Mouse (Mus musculus) brain, adult 2 months (tissue): ENCODE measurements around the gene Henmt1.

ENCODE experiments used
- DNase-seq: peaks from one replicate; pipeline ENCODE4 v3.0.0; 2011; ENCODE audit warnings: low read depth, low spot score

The Henmt1 gene

DNA sequence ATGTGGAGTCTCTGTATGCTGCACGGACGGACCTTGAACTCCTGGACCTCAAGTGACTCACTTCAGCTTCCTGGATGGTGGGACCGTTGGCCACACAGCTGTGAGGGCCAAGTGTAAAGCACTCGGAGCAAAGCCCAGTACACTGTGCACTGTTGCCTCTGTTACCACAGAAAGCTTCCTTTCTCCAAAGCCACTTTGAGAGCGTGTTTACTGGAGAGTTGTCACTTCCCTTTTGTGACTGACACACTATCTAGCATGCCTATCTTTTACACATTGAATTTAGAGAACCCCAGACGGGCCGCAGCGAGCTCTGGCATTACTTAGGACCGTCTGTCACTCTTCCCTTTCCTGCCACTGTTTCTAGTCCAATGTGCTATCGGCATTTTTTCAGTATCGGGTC, 57.6 kb downstream of the Henmt1 start:
- no peak for DNase-seq

DNA sequence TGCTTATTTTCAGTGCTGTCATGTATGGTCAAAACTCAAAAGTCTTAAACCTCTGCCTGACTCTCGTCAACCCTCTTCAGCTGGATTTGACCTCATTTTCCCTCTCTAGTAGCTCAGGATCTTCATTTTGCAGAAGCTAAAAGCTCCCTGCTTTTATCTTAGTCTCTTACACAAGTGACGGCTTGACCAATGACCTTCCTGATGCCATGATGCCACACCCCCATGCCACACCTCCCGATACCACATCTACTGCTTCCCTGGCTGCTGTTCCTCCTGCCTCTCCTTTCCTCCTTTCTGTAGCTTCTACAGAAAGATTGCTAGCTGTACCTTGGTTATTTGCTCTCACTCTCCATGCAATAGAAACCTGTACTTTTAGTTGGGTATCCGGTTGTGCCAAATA, 58.1 kb downstream of the Henmt1 start:
- no peak for DNase-seq

DNA sequence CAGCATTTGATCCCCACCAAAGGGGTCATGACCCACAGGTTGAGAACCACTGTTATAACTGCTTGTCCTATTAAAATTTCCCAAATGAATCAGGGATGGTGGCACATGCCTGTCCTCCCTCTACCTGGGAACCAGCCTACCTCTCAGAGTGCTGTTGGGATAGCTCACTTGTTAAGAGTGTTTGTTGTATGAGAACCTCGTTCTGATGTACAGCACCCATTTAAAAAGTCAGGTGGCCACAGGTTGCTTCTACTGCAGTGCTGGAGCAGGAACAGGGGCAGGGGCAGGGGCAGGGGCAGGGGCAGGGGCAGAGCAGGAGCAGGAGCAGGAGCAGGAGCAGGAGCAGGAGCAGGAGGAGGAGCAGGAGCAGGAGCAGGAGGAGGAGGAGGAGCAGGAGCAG, 59.5 kb downstream of the Henmt1 start:
- DNase-seq: no peak

DNA sequence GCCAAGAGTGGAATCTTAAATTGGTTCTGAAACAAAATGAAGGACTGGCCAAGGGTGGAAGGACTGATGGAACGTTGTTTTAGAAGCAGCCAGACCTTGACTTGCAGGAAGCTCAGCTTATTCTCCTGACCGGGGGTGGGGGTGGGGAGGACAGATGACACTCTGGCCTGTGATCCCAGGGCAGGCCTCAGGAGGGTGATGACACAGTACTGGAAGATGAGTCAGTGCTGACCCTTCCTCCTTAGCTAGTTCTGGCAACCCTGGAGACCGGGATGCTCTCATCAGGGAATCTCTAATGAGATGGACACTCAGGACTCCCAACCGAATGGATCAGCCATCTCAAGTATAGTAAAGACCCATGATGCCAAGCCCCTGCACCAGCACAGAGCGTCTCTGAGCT, 66.1 kb downstream of the Henmt1 start:
- no peak for DNase-seq

- no peak for DNase-seq
These were observed 68.5 kb downstream of the Henmt1 start for GRCm38 (mm10) chr3:109008180-109008579.
